Mouse (Mus musculus) ovary, postnatal 36 days (tissue): ENCODE data around the gene Tulp2.
A peak's percentile ranks its signal among the peaks of the same experiment; 100 is the strongest.
"Not testable (repeated sequence)": the region's sequence is repeated elsewhere in the genome, so short reads cannot be mapped to it uniquely, and the experiment has no call there.

Source experiments
- DNase-seq: peaks from one replicate; pipeline ENCODE4 v3.0.0; 2022; ENCODE audit warnings: low spot score, mixed read lengths

Gene Tulp2

DNA sequence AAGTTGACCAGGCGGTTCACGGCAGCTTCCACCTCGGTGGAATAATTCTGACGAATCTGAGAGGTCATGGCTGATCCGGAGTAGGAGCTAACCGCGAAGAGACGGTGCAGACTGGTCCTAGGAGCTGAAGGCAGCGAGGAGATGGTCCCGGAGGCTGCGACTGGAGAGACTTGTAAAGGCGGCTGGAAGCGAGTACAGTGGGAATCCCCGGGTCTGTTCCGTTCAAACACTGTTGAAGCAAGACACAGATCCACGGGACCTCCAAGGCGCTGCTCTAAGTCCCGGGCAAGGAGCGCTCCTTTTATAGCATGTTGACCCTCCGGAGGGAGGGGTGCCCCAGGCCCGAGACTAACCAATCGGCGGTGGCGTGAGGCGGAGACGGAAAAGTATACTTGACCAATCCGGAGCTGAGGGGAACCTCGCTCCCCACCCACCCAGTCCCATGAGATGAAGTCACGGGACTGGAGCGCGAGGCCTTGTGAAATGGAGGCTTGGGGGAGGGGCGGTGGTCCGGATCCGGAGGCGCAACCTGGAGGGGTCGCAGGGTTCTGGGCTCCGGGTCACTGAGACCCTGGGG is 22.0 kb upstream of the Tulp2 start, which contains the start of gene Ftl1:
Gene Ftl1, minus strand, starts transcription at position 321 of the 577 bp plus-strand sequence.
- peak; percentile 93 for DNase-seq

GRCm38 (mm10) chr7:45460377-45460776 is 21.3 kb upstream of the Tulp2 start:
- peak; percentile 36 for DNase-seq

DNA sequence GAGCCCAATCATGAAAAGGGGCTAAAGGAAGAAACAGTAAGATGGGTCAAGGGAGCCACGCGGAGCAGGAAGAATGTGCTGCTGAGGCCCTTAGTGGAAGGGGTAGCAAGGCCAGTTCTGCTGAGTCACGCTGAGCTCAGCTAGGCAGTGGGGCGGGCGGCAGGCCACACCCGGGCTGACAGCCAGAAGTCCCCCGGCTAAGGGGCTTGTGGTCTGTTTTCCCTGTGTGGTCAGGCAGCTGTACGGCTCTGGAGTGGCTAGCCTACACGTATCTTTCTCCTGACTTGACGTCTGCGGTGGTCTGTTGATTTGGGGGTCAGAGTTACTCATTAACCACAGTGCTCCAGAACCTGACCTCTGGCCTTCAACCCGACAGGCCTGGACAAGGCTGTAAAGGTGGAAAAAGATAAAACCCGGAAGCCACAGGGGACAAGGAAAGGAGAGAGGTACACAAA is 20.8 kb upstream of the Tulp2 start:
- peak; percentile 68 for DNase-seq

- DNase-seq = no peak
Observed at GRCm38 (mm10) chr7:45461326-45461725, 20.4 kb upstream of the Tulp2 start.

DNA sequence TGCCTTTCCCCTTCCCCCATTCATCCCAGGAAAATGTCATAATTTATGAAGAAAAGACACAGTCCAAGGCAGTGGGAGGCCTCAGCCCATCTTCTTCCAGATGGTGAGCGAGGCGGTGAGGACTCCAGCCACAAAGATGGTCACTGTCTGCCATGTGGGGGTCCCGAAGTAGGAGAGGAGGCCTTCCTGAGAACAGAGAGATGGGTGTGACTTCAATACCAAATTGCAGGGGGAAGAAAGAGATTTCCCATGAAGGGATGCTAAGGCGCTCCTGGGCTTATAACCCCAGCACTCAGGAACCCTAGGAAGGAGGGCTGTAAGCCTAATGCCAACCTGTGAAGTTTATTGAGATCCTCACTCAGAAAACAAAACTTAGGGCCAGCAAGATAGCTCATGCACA is 19.9 kb upstream of the Tulp2 start:
- DNase-seq = no peak

DNA sequence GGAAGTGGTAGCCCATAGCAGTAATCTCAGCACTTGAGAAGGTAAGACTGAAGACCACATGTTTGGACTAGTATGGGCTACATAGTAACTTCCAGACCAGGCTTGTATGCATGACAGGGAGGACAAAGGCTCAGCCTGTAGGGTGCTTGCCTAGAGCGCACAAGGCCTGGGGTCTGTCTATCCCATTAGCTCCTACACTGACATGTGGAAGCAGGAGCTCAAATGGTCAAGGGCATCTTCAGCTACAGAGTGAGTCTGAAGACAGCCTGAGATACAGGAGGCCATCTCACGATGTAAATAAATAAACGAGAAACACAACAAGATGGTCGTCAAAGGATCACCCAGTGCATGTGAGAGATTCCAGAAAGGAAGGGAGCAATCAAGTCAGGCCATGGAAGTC is 19.4 kb upstream of the Tulp2 start:
- no peak for DNase-seq

GRCm38 (mm10) chr7:45462868-45463267 is 18.8 kb upstream of the Tulp2 start:
- DNase-seq = not testable (repeated sequence)

GRCm38 (mm10) chr7:45463987-45464778 is 17.5 kb upstream of the Tulp2 start:
- no peak for DNase-seq

- DNase-seq = no peak
Observed at GRCm38 (mm10) chr7:45465112-45465511, 16.6 kb upstream of the Tulp2 start.

DNA sequence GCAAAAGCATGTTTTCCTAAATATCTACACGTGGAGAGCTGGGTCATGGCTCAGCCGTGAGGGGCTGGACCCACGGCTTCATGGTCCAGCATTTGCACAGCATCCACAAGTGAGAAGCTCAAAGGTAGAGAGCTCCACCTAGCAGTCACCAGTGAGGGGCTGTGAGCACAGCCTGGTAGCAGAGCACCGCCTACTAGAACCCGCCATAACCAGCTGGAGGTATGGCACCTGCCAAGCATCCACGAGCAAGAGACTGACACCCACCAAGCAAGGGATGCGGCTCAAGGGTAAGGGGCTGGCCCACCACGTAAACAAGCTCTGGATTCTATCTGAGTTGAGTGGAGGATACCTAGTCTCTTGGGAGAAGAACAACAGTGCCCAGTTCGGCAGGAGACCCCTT is 16.1 kb upstream of the Tulp2 start:
- DNase-seq = no peak

- peak; percentile 94 for DNase-seq
Observed at GRCm38 (mm10) chr7:45466283-45467089, 15.2 kb upstream of the Tulp2 start, which contains the start of gene Bax. Gene Bax (minus strand): TSS chr7:45466898.

GRCm38 (mm10) chr7:45467090-45467670 is 14.5 kb upstream of the Tulp2 start:
- DNase-seq = no peak

DNA sequence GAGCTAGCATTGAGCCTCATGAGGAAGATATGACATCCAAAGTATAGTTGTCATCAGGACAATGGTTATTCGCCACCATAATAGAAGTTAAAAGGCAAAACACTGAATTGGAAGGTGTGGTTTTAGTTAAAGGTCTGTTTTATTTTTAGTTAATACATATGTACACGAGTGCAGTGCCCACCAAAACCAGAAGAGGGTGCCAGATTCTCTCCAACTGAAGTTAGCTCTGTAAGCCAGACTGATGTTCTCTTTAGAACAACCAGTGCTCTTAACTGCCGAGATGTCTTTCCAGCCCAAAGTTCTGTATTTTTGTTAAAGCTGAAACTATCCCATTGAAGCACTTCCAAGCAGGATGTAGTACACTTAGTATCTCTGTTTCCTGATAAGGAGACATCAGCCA is 10.8 kb upstream of the Tulp2 start:
- peak; percentile 58 for DNase-seq

DNA sequence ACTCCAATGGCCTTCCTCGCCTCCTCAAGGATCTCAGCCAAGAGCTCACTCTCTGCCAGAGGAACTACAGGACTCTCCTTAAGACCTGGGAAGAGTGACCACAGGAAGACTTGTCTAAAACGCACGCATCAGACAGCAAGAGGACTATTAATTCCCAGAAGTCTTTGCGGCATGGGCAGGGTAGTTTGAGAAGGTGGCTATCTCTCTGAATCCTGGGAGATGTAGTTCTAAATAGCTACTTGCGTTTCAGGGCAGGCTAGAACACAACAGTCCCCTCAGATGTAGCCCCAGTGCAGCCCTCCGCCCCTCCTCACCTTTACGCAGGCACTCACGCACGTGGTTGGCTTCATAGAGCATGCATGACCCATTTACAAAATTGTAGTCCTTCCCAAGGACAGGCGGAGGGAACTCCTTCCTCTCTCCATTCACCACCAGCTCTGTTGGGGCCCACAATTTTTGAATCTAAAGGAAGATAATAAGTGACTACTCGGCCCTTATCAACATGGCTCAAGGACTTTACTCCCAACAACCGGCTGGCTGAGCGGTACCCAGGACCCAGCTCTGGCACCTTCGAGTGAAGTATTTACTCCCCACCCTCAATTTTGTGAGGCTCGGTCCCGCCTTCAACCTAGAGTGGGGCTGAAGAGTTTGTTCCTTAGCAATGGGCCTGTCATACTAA is 6.2 kb upstream of the Tulp2 start:
- no peak for DNase-seq

DNA sequence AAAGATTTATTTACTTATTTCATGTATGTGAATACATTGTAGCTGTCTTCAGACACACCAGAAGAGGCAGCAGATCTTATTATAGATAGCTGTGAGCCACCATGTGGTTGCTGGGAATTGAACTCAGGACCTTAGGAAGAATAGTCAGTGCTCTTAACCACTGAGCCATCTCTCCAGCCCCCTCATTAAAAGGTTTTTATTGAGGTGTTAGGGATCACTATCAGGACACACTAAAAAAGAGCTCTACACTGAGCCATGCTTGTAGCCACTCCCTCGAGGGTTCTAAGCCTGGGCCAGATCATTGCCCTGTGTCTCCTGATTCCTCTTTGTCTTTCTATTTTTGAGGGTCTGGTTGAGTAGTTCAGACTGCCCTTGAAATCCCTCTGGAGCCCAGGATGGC is 5.2 kb upstream of the Tulp2 start:
- DNase-seq = no peak

DNA sequence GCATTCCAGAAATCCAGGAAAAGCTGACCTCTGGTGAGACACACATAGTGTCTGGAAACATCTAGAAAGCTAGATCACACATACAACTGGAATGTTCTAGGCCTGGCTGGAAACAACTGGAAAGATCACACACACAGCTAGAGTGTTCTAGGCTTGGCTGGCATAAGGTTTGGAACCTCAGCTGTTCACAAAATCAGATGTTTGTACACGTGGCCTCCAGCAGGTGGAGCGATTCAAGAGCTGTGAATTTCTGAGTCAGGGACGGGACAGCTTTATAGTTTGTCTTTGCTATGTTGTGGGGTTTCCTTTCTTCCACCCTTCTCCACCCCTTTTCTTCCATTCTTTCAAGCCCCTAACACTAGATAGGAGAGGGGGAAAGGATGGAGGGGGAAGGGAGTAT is 4.7 kb upstream of the Tulp2 start:
- no peak for DNase-seq

DNA sequence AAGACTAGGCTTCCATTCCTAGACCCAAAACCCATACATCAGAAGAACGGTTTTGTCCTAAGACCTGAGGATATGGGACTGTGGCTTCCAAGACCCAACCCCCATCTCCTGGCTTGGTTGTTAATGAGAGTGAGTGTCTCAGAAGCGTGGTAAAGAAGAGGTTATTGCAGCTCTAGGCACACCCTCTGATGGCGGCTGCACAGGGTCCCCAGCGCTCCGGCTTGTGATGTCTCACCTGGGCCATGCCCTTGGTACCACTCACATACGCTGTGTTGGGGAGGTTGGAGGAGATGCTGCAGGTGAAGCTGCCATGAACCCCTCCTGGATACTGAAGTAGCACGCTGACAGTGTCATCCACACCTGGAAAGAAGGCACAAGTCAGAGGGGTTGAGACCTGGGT is 2.9 kb upstream of the Tulp2 start:
- DNase-seq = no peak

DNA sequence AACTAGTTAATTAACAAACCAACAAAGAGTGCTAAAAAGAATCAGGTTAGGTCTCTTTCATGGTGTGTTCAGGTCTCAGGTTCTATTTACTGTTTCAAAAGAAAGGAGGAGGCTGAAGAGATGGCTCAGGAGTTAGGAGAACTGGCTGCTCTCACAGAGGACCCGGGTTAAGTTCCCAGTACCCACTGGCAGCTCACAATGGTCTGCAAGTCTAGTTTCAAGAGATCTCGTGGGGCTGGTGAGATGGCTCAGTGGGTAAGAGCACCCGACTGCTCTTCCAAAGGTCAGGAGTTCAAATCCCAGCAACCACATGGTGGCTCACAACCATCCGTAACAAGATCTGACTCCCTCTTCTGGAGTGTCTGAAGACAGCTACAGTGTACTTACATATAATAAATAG is 1.4 kb upstream of the Tulp2 start:
- not testable (repeated sequence) for DNase-seq

DNA sequence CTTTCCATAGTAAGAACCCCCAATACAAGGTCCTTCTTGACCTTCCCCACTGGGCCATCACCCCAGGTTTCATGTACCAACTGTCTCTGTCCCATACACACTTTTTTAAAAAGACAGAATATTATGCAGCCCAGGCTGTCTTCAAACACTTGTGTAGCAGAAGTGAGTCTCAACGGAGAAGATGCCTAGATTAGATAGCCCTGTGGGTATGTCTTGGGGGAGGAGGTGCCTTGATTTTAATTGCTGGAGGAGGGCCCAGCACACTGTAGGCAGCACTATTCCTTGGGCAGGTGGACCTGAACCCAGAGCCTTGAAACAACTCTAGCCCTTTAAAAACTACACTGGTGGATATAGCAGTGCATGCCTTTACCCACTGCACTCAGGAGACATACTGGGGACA is 489 bp downstream of the Tulp2 start:
- no peak for DNase-seq

- not testable (repeated sequence) for DNase-seq
Observed at GRCm38 (mm10) chr7:45484985-45485384, 3.3 kb downstream of the Tulp2 start.

- DNase-seq = no peak
Observed at GRCm38 (mm10) chr7:45486158-45486557, 4.5 kb downstream of the Tulp2 start.
